Mouse (Mus musculus) stomach, postnatal 0 days (tissue): ENCODE data around the gene March7. TPM values are rescaled to one million over a fixed set of nuclear protein-coding genes. Genes with fewer than 3 reads are reported as not detected.
A peak's percentile ranks its signal among the peaks of the same experiment; 100 is the strongest.

Experiments used
- ATAC-seq: fragments of 200-750 bp; cut with Nextera tagmentation; 2 replicates; pipeline ENCODE4 v1.8.0; 2017; ENCODE audit not compliant: low FRiP score, low TSS enrichment
- DNase-seq: peaks from one replicate; pipeline ENCODE4 v3.0.0-alpha.2; 2016; ENCODE audit warnings: low spot score
- H3K27ac ChIP-seq: fragments of 300-500 bp; sonication (generic); replicated peaks from 2 replicates; pipeline ENCODE4 v1.5.1; 2014; ENCODE audit warnings: mild to moderate bottlenecking, control low read depth
- H3K27me3 ChIP-seq: fragments of 300-500 bp; sonication (generic); 2 replicates; pipeline ENCODE4 v1.6.1; 2014; ENCODE audit warnings: low read length; ENCODE audit not compliant: control insufficient read depth, insufficient read depth
- H3K36me3 ChIP-seq: fragments of 300-500 bp; sonication (generic); 2 replicates; pipeline ENCODE4 v1.6.1; 2014; ENCODE audit warnings: low read length, mixed read lengths; ENCODE audit not compliant: control insufficient read depth, insufficient read depth
- H3K4me1 ChIP-seq: fragments of 300-500 bp; sonication (generic); replicated peaks from 2 replicates; pipeline ENCODE4 v1.6.1; 2014; ENCODE audit warnings: antibody characterized with exemption; ENCODE audit not compliant: control insufficient read depth, insufficient read depth
- H3K4me2 ChIP-seq: fragments of 300-500 bp; sonication (generic); replicated peaks from 2 replicates; pipeline ENCODE4 v1.6.1; 2014; ENCODE audit warnings: low read depth, mild to moderate bottlenecking, control low read depth, moderate library complexity
- H3K4me3 ChIP-seq: fragments of 300-500 bp; sonication (generic); 2 replicates; pipeline ENCODE4 v1.5.1; 2014; ENCODE audit warnings: low read depth, low read length, control low read depth
- H3K9ac ChIP-seq: fragments of 300-500 bp; sonication (generic); 2 replicates; pipeline ENCODE4 v1.6.1; 2014; ENCODE audit warnings: mild to moderate bottlenecking, low read length, control low read depth, mixed read lengths
- H3K9me3 ChIP-seq: fragments of 300-500 bp; sonication (generic); 2 replicates; pipeline ENCODE4 v1.6.1; 2016; ENCODE audit warnings: low read length; ENCODE audit not compliant: control insufficient read depth
- CTCF ChIP-seq: IDR thresholded peaks from 2 replicates; pipeline ENCODE4 v1.5.1; 2016; ENCODE audit warnings: antibody characterized with exemption, low read depth, mild to moderate bottlenecking, moderate library complexity
- EP300 ChIP-seq: optimal IDR thresholded peaks from 2 replicates; pipeline ENCODE3; 2016; ENCODE audit warnings: antibody characterized with exemption
- WGBS: fragments of 180-500 bp; shearing (Covaris S2); extraction: QIAGEN DNeasy Blood & Tissue Kit; methylation state at CpG from one replicate; pipeline ENCODE4 v1.1.7; 2014; 5-methylcytosine and 5-hydroxymethylcytosine counted together
- polyA plus RNA-seq: library from polyadenylated mRNA; unstranded; fragments of >200 nt; fragmentation: Nextera tagmentation; extraction: Ambion mirVana; gene quantifications from 2 replicates; pipeline ENCODE4 v1.2.1, GENCODE M21; 2015

March7 gene
- polyA plus RNA-seq, 1 experiment from 2014 or later = 48.8 TPM

GRCm38 (mm10) chr2:60230361-60230760 lies 20.7 kb downstream of the March7 start:
- TF ChIP-seq EP300 = no peak
- no peak for TF ChIP-seq CTCF
- 81% methylated on average over 2 of the region's 2 CpGs for WGBS
- Histone ChIP-seq H3K36me3 (peaks cover 5% of the 10 kb centered on the region), H3K4me2 (no peak overlapping the region), H3K27me3 (no peaks in the 10 kb centered on the region), H3K4me3 (no peak overlapping the region), H3K4me1 (no peaks in the 10 kb centered on the region), H3K9me3 (no peaks in the 10 kb centered on the region), H3K27ac (no peak overlapping the region), H3K9ac (no peak overlapping the region)
- ATAC-seq (no peak), DNase-seq (no peak)

- WGBS = 52% methylated on average over 2 of the region's 2 CpGs
- ATAC-seq = no peak
- no peak overlapping the region for H3K9ac ChIP-seq
- H3K4me1 ChIP-seq = no peaks in the 10 kb centered on the region
- TF ChIP-seq CTCF = no peak
- TF ChIP-seq EP300 = no peak
- H3K9me3 ChIP-seq = no peaks in the 10 kb centered on the region
- H3K27ac ChIP-seq = no peak overlapping the region
- no peak overlapping the region for H3K4me3 ChIP-seq
- H3K27me3 ChIP-seq = no peaks in the 10 kb centered on the region
- no peak for DNase-seq
- H3K36me3 ChIP-seq = peaks cover 12% of the 10 kb centered on the region
- no peak overlapping the region for H3K4me2 ChIP-seq
Observed at GRCm38 (mm10) chr2:60233147-60233546, 23.5 kb downstream of the March7 start.

- Histone ChIP-seq H3K4me3 (no peak overlapping the region), H3K9ac (no peak overlapping the region), H3K9me3 (no peaks in the 10 kb centered on the region), H3K36me3 (peaks cover 17% of the 10 kb centered on the region), H3K4me1 (no peaks in the 10 kb centered on the region), H3K4me2 (no peak overlapping the region), H3K27ac (no peak overlapping the region), H3K27me3 (no peaks in the 10 kb centered on the region)
- WGBS = 76% methylated on average over 7 of the region's 7 CpGs
- TF ChIP-seq CTCF (no peak), EP300 (no peak)
- no peak for DNase-seq
- no peak for ATAC-seq
Observed at GRCm38 (mm10) chr2:60234506-60234905, 24.8 kb downstream of the March7 start.

- Histone ChIP-seq H3K4me3 (no peak overlapping the region), H3K9ac (no peak overlapping the region), H3K36me3 (peaks cover 8% of the 10 kb centered on the region), H3K27ac (no peak overlapping the region), H3K4me1 (no peaks in the 10 kb centered on the region), H3K4me2 (no peak overlapping the region), H3K27me3 (no peaks in the 10 kb centered on the region), H3K9me3 (no peaks in the 10 kb centered on the region)
- no peak for TF ChIP-seq EP300
- TF ChIP-seq CTCF = no peak
- WGBS = 79% methylated on average over 4 of the region's 4 CpGs
- DNase-seq = no peak
- ATAC-seq = peak; percentile 45; the same call in 1 of the 2 replicates
Observed at GRCm38 (mm10) chr2:60252782-60253181, 43.1 kb downstream of the March7 start.

- Histone ChIP-seq H3K27ac (no peak overlapping the region), H3K36me3 (peaks cover 8% of the 10 kb centered on the region), H3K4me3 (no peak overlapping the region), H3K9ac (no peak overlapping the region), H3K27me3 (no peaks in the 10 kb centered on the region), H3K9me3 (no peaks in the 10 kb centered on the region), H3K4me2 (no peak overlapping the region), H3K4me1 (no peaks in the 10 kb centered on the region)
- ATAC-seq (no peak), DNase-seq (no peak)
- TF ChIP-seq CTCF = no peak
- TF ChIP-seq EP300 = no peak
Observed at GRCm38 (mm10) chr2:60253506-60253905, 43.8 kb downstream of the March7 start.

GRCm38 (mm10) chr2:60256751-60257150 lies 47.1 kb downstream of the March7 start:
- H3K4me2 ChIP-seq = no peak overlapping the region
- no peaks in the 10 kb centered on the region for H3K9me3 ChIP-seq
- DNase-seq (no peak), ATAC-seq (no peak)
- no peaks in the 10 kb centered on the region for H3K36me3 ChIP-seq
- 66% methylated on average over 2 of the region's 2 CpGs for WGBS
- no peak for TF ChIP-seq CTCF
- TF ChIP-seq EP300 = no peak
- no peak overlapping the region for H3K27ac ChIP-seq
- H3K27me3 ChIP-seq = no peaks in the 10 kb centered on the region
- no peaks in the 10 kb centered on the region for H3K4me1 ChIP-seq
- no peak overlapping the region for H3K9ac ChIP-seq
- H3K4me3 ChIP-seq = no peak overlapping the region
